Mouse (Mus musculus) liver, adult 2 months (tissue): ENCODE results near the gene Ttc24.

Experiments used
- CTCF ChIP-seq: fragments of 200-500 bp; IDR thresholded peaks from 2 replicates; pipeline ENCODE4 v1.5.1; 2011; ENCODE audit warnings: low read depth, low read length, control low read depth
- POLR2A ChIP-seq: fragments of 200-500 bp; IDR thresholded peaks from 2 replicates; pipeline ENCODE4 v1.6.1; 2011; ENCODE audit warnings: low read length, control low read depth; ENCODE audit not compliant: insufficient read depth; ENCODE audit errors: extremely low read depth

DNA sequence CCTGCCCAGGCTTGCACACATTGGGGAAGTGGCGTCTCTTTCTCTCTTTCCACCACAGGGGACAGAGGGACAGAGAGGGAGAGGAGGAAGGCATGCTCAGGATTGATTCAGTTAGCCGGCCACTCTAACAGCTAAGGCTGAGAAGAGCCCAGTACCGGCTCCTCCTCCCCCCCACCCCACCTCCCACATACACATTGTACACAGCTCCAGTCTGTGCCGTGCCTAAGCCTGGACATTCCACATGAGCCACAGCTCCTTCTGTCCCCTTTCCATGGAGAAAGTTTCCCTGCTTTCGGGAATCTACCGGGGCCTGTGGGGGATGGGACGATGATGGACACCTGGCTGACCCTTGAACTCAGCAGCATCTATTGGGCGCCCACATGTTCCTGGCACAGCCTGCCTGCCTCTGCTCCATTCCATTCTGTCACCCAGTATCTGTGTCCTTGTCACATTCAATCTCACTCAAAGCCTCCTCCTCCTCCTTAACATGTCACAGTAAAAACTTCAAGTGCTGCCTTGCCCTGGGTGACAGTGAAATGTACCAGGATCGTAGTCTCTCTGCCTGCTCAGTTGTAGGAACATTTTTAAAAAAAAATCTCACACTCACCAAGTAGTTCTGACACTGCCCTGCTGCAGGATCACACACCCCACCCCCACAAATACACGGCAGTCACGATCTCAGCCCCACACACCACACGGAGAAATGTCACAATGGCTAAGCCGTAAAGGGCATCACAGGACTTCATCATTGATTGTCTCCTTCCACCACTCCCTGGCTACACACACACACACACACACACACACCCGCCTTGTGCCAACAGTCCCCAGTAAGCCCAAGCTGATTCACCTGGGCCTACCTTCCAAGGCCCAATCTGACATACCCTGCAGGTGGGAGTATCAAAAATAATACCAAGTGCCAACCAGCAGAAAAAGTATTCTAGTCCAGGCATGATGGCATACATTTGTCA is 43.3 kb upstream of the Ttc24 start:
- no peak for TF ChIP-seq POLR2A
- TF ChIP-seq CTCF: no peak
